Mouse (Mus musculus) intestine, embryonic 14.5 days (tissue): ENCODE data around the gene Cacna1c. TPM values are rescaled to one million over a fixed set of nuclear protein-coding genes. Genes with fewer than 3 reads are reported as not detected.

ENCODE experiments used
- ATAC-seq: fragments of 200-750 bp; cut with Nextera tagmentation; replicated peaks from 2 replicates; pipeline ENCODE4 v1.8.0; 2017; ENCODE audit warnings: low read depth, moderate number of reproducible peaks, moderate TSS enrichment, moderate library complexity; ENCODE audit not compliant: low FRiP score, low TSS enrichment
- DNase-seq: peaks from one replicate; pipeline ENCODE4 v3.0.0-alpha.2; 2018; ENCODE audit warnings: low spot score
- H3K27ac ChIP-seq: fragments of 300-500 bp; sonication (generic); 2 replicates; pipeline ENCODE4 v1.5.1; 2014; ENCODE audit warnings: low read depth, mild to moderate bottlenecking, control low read depth
- H3K27me3 ChIP-seq: fragments of 300-500 bp; sonication (generic); replicated peaks from 2 replicates; pipeline ENCODE4 v1.6.1; 2014; ENCODE audit warnings: low read length, control low read depth; ENCODE audit not compliant: control insufficient read depth, insufficient read depth
- H3K36me3 ChIP-seq: fragments of 300-500 bp; sonication (generic); 2 replicates; pipeline ENCODE4 v1.6.1; 2014; ENCODE audit warnings: low read length, control low read depth; ENCODE audit not compliant: control insufficient read depth, insufficient read depth
- H3K4me1 ChIP-seq: fragments of 300-500 bp; sonication (generic); replicated peaks from 2 replicates; pipeline ENCODE4 v1.6.1; 2014; ENCODE audit warnings: low read length, control low read depth, mixed read lengths; ENCODE audit not compliant: control insufficient read depth, insufficient read depth
- H3K4me2 ChIP-seq: fragments of 300-500 bp; sonication (generic); 2 replicates; pipeline ENCODE4 v1.6.1; 2014; ENCODE audit warnings: low read length
- H3K4me3 ChIP-seq: fragments of 300-500 bp; sonication (generic); 2 replicates; pipeline ENCODE4 v1.5.1; 2014; ENCODE audit warnings: low read depth, low read length, control low read depth, mixed read lengths
- H3K9ac ChIP-seq: fragments of 300-500 bp; sonication (generic); 2 replicates; pipeline ENCODE4 v1.6.1; 2014; ENCODE audit warnings: mild to moderate bottlenecking, low read length
- H3K9me3 ChIP-seq: fragments of 300-500 bp; sonication (generic); 2 replicates; pipeline ENCODE4 v1.6.1; 2016; ENCODE audit warnings: low read length, control low read depth; ENCODE audit not compliant: control insufficient read depth
- WGBS: fragments of 180-500 bp; shearing (Covaris S2); extraction: QIAGEN DNeasy Blood & Tissue Kit; methylation state at CpG from one replicate; pipeline ENCODE4 v1.1.7; 2014; 5-methylcytosine and 5-hydroxymethylcytosine counted together
- polyA plus RNA-seq: library from polyadenylated mRNA; unstranded; fragments of >200 nt; fragmentation: Nextera tagmentation; extraction: Ambion mirVana; gene quantifications from 2 replicates; pipeline ENCODE4 v1.2.1, GENCODE M21; 2014

Gene Cacna1c
- polyA plus RNA-seq, 1 experiment from 2014 or later = 6.5 TPM

DNA sequence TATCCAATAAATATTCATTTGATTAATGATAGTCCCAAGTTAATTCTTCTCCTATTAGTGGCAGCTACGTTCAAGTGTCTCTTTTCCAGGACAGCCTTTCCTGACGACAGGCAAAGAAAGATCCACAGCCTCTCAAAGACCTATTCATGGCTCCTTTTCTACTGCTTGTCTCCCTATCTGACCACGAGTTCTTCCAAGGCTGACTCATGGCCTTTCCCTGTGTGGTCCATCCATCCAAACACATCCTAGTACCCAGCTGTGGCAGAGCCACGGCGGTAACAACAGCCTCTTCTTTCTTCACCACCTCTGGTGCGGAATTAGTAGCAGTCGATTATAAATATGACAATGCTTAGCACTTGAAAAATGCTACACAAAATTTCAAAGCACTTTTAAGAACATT is 155.3 kb downstream of the Cacna1c start:
- Histone ChIP-seq H3K4me3 (no peak overlapping the region), H3K4me1 (peaks cover 5% of the 10 kb centered on the region; the same call in 1 of the 2 replicates), H3K27ac (no peak overlapping the region), H3K27me3 (peaks cover 2% of the 10 kb centered on the region; the same call in 1 of the 2 replicates), H3K9me3 (no peaks in the 10 kb centered on the region), H3K36me3 (no peaks in the 10 kb centered on the region), H3K4me2 (no peak overlapping the region), H3K9ac (no peak overlapping the region)
- 65% methylated on average over 7 of the region's 7 CpGs for WGBS
- ATAC-seq (no peak), DNase-seq (no peak)

DNA sequence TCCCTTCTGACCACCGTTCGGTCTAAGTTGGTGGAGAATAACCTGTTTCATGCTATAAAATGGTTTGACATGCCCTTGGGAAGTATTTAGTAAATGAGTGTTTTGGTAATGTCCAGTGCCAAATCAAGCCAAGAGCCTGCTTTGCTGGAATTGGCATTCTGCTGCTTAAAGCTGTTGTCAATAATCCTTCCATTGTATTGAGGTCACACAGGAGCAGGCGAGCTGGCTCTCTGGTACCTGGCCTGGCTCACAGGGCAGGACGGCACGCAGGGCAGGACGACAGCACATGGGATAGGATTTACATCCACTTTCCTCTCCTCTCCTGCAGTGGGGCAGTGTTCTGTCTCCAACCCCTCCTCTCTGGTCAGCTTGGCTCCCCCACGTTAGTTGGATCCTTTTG is 156.4 kb downstream of the Cacna1c start:
- Histone ChIP-seq H3K9me3 (no peaks in the 10 kb centered on the region), H3K27me3 (0 out of 2 replicates have a peak, but pooled peaks cover 2% of the 10 kb centered on the region), H3K4me3 (no peak overlapping the region), H3K4me2 (no peak overlapping the region), H3K9ac (no peak overlapping the region), H3K36me3 (no peaks in the 10 kb centered on the region), H3K27ac (no peak overlapping the region), H3K4me1 (peaks cover 5% of the 10 kb centered on the region; the same call in 1 of the 2 replicates)
- DNase-seq = no peak
- WGBS = 83% methylated on average over 7 of the region's 7 CpGs
- no peak for ATAC-seq

DNA sequence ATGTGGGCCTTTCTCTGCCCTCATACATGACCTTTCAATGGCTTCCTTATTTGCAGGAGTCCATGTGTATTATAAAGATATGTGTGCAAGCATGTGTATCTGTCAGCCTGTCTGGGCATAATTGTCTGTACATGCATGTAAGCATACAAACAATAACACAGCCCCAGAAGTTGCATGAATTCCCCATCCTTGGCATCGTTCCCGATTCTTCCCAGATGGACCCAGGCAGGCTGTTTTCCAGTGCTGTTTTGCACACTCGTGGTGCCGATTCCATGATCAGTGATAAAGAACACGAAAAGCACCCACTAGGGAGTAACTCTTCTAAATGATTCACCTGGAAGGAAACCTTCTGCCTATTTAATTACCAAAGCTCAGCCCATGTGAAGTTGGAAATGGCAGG is 156.9 kb downstream of the Cacna1c start:
- Histone ChIP-seq H3K36me3 (no peaks in the 10 kb centered on the region), H3K4me1 (peaks cover 5% of the 10 kb centered on the region; the same call in 1 of the 2 replicates), H3K27ac (no peak overlapping the region), H3K27me3 (0 out of 2 replicates have a peak, but pooled peaks cover 2% of the 10 kb centered on the region), H3K4me3 (no peak overlapping the region), H3K4me2 (no peak overlapping the region), H3K9ac (no peak overlapping the region), H3K9me3 (no peaks in the 10 kb centered on the region)
- 80% methylated on average over 5 of the region's 5 CpGs for WGBS
- no peak for ATAC-seq
- no peak for DNase-seq

DNA sequence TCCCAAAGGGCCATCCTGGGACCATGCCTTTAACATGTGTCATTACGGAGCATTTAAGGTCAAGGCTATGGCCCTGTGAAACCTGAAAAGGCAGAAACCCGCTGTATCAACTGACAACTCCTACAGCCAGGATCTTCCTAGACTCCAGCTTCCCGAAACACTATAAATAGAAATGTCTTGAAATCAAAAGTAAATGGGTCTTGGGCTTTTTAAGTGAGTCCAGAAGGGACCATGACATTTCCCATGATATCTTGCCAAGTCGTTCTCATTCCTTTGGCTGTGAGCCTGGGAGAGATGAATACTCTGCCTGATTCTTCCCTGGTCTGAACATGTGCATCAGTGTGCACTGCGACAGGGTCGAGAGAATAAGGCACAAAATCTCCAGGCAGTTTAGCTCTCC is 158.4 kb downstream of the Cacna1c start:
- WGBS = 63% methylated on average over 6 of the region's 6 CpGs
- H3K27ac ChIP-seq = no peak overlapping the region; the same call in 1 of the 2 replicates

DNA sequence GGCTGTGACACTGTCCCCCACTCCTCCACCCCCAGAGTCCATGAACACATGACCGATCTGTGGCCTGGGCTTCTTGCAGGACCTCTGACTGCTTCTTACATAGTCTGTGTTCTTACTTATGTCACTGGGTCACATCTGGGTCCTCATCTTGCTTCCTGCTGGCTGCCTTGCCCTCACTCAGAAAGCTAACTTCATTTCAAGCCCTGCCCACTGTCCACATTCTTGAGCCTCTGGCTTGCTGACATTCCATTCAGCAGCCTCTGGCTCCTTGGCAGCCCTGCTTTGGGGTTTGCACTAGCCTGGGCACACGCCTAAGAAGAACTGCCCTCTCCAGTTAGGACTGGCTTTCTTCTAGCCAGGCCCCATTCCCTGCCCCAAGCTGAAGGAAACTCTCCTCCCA is 159.2 kb downstream of the Cacna1c start:
- peaks cover 5% of the 10 kb centered on the region; the same call in 1 of the 2 replicates for H3K4me1 ChIP-seq
- H3K9ac ChIP-seq = no peak overlapping the region
- no peak overlapping the region; the same call in 1 of the 2 replicates for H3K27ac ChIP-seq
- WGBS = 59% methylated on average over 2 of the region's 2 CpGs
- DNase-seq = no peak
- no peak for ATAC-seq
- H3K9me3 ChIP-seq = no peaks in the 10 kb centered on the region
- no peak overlapping the region for H3K4me2 ChIP-seq
- no peaks in the 10 kb centered on the region for H3K27me3 ChIP-seq
- no peaks in the 10 kb centered on the region for H3K36me3 ChIP-seq
- H3K4me3 ChIP-seq = no peak overlapping the region

More for the DNA sequence above, 158.4 kb downstream of the Cacna1c start:
- no peak for DNase-seq
- H3K4me2 ChIP-seq = no peak overlapping the region
- no peak overlapping the region for H3K9ac ChIP-seq
- H3K4me1 ChIP-seq = peaks cover 5% of the 10 kb centered on the region; the same call in 1 of the 2 replicates
- no peaks in the 10 kb centered on the region for H3K9me3 ChIP-seq
- ATAC-seq = no peak
- no peak overlapping the region for H3K4me3 ChIP-seq
- no peaks in the 10 kb centered on the region for H3K36me3 ChIP-seq
- no peaks in the 10 kb centered on the region for H3K27me3 ChIP-seq

DNA sequence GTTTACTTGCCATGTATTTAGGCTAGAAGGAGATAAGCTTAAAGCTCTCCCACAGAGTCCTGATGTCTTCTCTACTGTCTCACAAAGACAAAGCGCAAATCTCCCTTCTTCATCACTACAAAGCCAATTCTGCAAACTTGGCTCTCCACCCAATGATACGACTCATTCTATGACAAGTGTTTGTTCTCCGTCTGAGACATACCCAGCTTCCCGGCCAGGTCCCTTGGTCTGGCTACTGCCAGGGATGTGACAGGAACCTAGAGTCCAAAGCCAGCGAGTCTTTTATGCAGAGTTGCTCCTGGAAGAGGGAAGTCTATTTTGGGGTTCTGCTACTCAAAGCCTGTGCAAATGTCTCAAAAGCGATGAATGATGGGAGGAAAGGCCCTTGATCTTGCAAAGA is 160.9 kb downstream of the Cacna1c start:
- Histone ChIP-seq H3K9me3 (no peaks in the 10 kb centered on the region), H3K36me3 (no peaks in the 10 kb centered on the region), H3K27me3 (no peaks in the 10 kb centered on the region), H3K4me1 (peaks cover 5% of the 10 kb centered on the region; the same call in 1 of the 2 replicates), H3K4me2 (no peak overlapping the region), H3K27ac (no peak overlapping the region), H3K4me3 (no peak overlapping the region), H3K9ac (no peak overlapping the region)
- no peak for ATAC-seq
- 88% methylated on average over 6 of the region's 6 CpGs for WGBS
- DNase-seq = no peak

DNA sequence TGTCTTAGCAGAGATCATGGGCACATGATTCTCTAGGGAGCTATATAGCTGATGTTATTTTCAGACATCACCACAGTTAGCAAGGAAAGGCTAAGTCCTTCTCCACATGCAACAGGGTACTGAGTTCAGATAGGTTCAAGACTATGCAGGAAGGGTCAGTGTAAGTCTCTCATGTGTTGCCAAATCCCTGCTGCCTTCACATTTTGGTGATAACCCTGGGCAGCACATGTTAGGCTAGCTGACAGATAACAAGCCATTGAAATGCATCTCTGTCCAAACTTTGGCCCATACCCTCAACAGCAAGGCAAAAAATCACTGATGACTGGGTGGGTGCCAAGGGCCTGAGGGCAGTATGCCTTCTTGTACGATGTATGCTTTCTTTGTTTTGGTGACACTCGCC is 161.3 kb downstream of the Cacna1c start:
- WGBS = 93% methylated on average over 2 of the region's 2 CpGs
- no peak for ATAC-seq
- no peak overlapping the region for H3K27ac ChIP-seq

DNA sequence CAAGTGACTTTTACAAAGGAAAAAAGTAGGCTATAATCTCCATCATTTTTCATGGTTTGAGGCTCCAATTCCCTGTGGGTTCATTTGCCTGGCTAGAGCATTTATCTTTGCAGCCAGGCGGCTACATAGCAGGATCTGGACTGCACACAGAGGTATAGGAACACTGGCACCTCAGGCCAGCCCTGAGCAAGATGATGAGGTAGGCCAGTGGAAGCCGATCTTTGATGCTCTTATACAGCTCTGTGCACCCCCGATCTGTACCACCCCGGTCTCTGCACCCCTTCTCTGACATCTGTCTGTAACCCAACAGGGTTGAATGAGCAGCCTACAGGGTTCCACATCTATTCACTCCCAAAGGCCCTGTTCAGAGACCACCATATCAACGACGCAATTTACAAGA is 168.3 kb downstream of the Cacna1c start:
- Histone ChIP-seq H3K4me3 (no peak overlapping the region), H3K4me2 (no peak overlapping the region), H3K9me3 (no peaks in the 10 kb centered on the region), H3K9ac (no peak overlapping the region), H3K4me1 (peaks cover 2% of the 10 kb centered on the region; the same call in 1 of the 2 replicates), H3K36me3 (no peaks in the 10 kb centered on the region), H3K27me3 (no peaks in the 10 kb centered on the region), H3K27ac (no peak overlapping the region)
- DNase-seq (no peak), ATAC-seq (no peak)
- 81% methylated on average over 6 of the region's 6 CpGs for WGBS

More for the DNA sequence above, 161.3 kb downstream of the Cacna1c start:
- Histone ChIP-seq H3K9ac (no peak overlapping the region), H3K4me3 (no peak overlapping the region), H3K27me3 (no peaks in the 10 kb centered on the region), H3K4me1 (peaks cover 5% of the 10 kb centered on the region; the same call in 1 of the 2 replicates), H3K4me2 (no peak overlapping the region), H3K9me3 (no peaks in the 10 kb centered on the region), H3K36me3 (no peaks in the 10 kb centered on the region)
- no peak for DNase-seq

DNA sequence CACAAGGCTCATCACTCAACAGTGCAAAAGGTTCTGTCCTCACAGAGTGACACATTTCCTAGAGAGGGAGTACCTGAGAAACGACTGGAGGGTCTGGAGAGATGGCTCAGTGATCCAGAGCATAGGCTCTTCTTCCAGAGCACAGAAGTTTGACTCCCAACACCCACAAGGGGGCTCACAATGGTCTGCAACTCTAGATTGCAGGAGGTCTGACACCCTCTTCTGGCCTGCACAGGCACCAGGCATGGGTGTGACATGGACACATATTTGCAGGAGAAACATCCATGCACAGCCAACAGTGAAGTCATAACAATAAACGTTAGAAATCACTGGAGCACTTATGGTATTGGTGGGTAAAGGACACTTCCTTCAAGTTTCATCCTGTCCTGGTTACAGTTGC is 173.4 kb downstream of the Cacna1c start:
- Histone ChIP-seq H3K27ac (no peak overlapping the region), H3K4me1 (peaks cover 14% of the 10 kb centered on the region), H3K27me3 (no peaks in the 10 kb centered on the region), H3K9ac (no peak overlapping the region), H3K4me2 (no peak overlapping the region), H3K36me3 (no peaks in the 10 kb centered on the region), H3K4me3 (no peak overlapping the region), H3K9me3 (no peaks in the 10 kb centered on the region)
- WGBS = 63% methylated on average over 2 of the region's 2 CpGs
- ATAC-seq (no peak), DNase-seq (no peak)
